Mouse (Mus musculus) liver, embryonic 14.5 days (tissue): ENCODE results near the gene Fhl3.

Experiments
- CTCF ChIP-seq: IDR thresholded peaks from 2 replicates; pipeline ENCODE4 v1.5.1; 2016; ENCODE audit warnings: antibody characterized with exemption, low read depth, control low read depth
- EP300 ChIP-seq: IDR thresholded peaks from 2 replicates; pipeline ENCODE4 v1.6.1; 2016; ENCODE audit warnings: antibody characterized with exemption, low read depth

- no peak for TF ChIP-seq EP300
- TF ChIP-seq CTCF, result no peak
Measured at GRCm38 (mm10) chr4:124656518-124656853, 44.0 kb upstream of the Fhl3 start, which contains the start of gene Pou3f1.
